Mouse (Mus musculus) lung, embryonic 16.5 days (tissue): ENCODE measurements at regions not wholly inside any gene's neighbourhood (a gene's known extent, or its start where the extent isn't known, plus 50 kb on each side); places are given as distances from the start of the nearest gene placed in this dataset.

Experiments
- ATAC-seq: fragments of 200-750 bp; cut with Nextera tagmentation; 2 replicates; pipeline ENCODE4 v1.8.0; 2017; ENCODE audit warnings: low read depth, mild to moderate bottlenecking, moderate library complexity
- H3K27ac ChIP-seq: fragments of 300-500 bp; sonication (generic); 2 replicates; pipeline ENCODE4 v1.5.1; 2014; ENCODE audit warnings: mild to moderate bottlenecking, control low read depth, low read length
- H3K27me3 ChIP-seq: fragments of 300-500 bp; sonication (generic); 2 replicates; pipeline ENCODE4 v1.6.1; 2014; ENCODE audit warnings: low read depth, low read length, mixed read lengths; ENCODE audit not compliant: control insufficient read depth, insufficient read depth
- H3K36me3 ChIP-seq: fragments of 300-500 bp; sonication (generic); 2 replicates; pipeline ENCODE4 v1.6.1; 2014; ENCODE audit warnings: low read length; ENCODE audit not compliant: control insufficient read depth, insufficient read depth
- H3K4me1 ChIP-seq: fragments of 300-500 bp; sonication (generic); replicated peaks from 2 replicates; pipeline ENCODE4 v1.6.1; 2014; ENCODE audit warnings: low read length, mixed read lengths; ENCODE audit not compliant: control insufficient read depth, insufficient read depth
- H3K4me2 ChIP-seq: fragments of 300-500 bp; sonication (generic); 2 replicates; pipeline ENCODE4 v1.6.1; 2014; ENCODE audit warnings: low read depth, low read length, control low read depth
- H3K4me3 ChIP-seq: fragments of 300-500 bp; sonication (generic); 2 replicates; pipeline ENCODE4 v1.5.1; 2014; ENCODE audit warnings: mild to moderate bottlenecking, low read length, control low read depth
- H3K9ac ChIP-seq: fragments of 300-500 bp; sonication (generic); 2 replicates; pipeline ENCODE4 v1.6.1; 2014; ENCODE audit warnings: low read length, control low read depth
- H3K9me3 ChIP-seq: fragments of 300-500 bp; sonication (generic); 2 replicates; pipeline ENCODE4 v1.6.1; 2016; ENCODE audit warnings: low read length; ENCODE audit not compliant: control insufficient read depth
- WGBS: fragments of 180-500 bp; shearing (Covaris S2); extraction: QIAGEN DNeasy Blood & Tissue Kit; methylation state at CpG from one replicate; pipeline ENCODE4 v1.1.7; 2014; 5-methylcytosine and 5-hydroxymethylcytosine counted together

- H3K4me1 ChIP-seq: no peaks in the 10 kb centered on the region
- H3K27me3 ChIP-seq: peaks cover 3% of the 10 kb centered on the region
- H3K4me3 ChIP-seq: no peak overlapping the region
- H3K27ac ChIP-seq: no peak overlapping the region
- ATAC-seq: no peak
- no peak overlapping the region for H3K4me2 ChIP-seq
- no peak overlapping the region for H3K9ac ChIP-seq
- no peaks in the 10 kb centered on the region for H3K9me3 ChIP-seq
- WGBS: 93% methylated on average over 9 of the region's 9 CpGs
- no peaks in the 10 kb centered on the region for H3K36me3 ChIP-seq
Observed at GRCm38 (mm10) chrX:99582611-99583010, 111.5 kb upstream of the Pja1 start.

DNA sequence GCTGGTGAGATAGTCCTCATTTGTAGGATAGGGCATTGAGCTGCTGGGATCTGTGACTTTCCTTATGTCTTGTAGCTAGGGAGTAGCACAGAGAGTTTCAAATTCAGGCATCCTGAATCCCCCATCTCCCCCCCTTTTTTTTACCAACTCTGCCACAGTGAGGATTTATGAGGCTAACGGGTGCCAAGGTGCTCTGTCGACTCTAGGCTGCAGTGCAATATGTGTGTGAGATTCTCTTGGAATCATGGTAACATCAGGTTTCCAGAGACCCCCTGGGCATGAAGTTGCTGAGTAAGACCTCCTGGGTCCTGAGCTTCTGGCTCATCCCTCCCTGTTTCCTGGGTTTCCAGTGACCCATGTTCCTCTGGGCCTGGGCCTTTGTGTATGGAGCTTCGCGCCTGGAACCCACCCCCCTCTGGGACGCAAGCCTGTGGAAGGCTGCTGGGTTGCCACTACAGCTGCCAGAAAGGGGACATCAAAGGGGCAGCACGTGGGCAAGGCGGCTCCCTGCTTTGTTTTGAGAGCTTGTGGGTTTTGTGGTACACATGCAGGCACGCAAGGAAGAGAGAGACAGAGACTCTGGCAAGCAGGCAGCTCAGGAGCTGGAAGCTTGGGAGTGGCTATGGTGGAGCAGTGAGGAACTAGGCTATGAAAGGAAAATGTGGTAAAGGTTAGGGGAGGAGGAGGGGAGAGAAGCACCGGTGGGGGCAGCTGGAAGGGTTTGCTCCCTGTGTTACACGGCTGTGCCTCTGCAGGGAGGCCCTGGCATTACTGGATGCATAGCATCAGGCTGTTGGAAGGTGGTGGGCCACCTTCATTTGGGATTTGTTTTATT lies 110.8 kb upstream of the Pja1 start:
- no peak overlapping the region for H3K4me2 ChIP-seq

GRCm38 (mm10) chrX:99579206-99579605 lies 108.1 kb upstream of the Pja1 start:
- WGBS: 70% methylated on average over 4 of the region's 4 CpGs
- Histone ChIP-seq H3K9ac (no peak overlapping the region), H3K27me3 (peaks cover 6% of the 10 kb centered on the region), H3K4me3 (no peak overlapping the region), H3K4me2 (no peak overlapping the region), H3K36me3 (no peaks in the 10 kb centered on the region), H3K4me1 (peaks cover under 1% of the 10 kb centered on the region), H3K27ac (no peak overlapping the region), H3K9me3 (no peaks in the 10 kb centered on the region)
- ATAC-seq: no peak

More for the DNA sequence above, 110.8 kb upstream of the Pja1 start:
- no peak overlapping the region for H3K27ac ChIP-seq
- 34% methylated on average over 10 of the region's 10 CpGs for WGBS
- no peaks in the 10 kb centered on the region for H3K36me3 ChIP-seq
- no peaks in the 10 kb centered on the region for H3K9me3 ChIP-seq
- ATAC-seq: no peak
- H3K4me3 ChIP-seq: no peak overlapping the region
- H3K27me3 ChIP-seq: peaks cover 3% of the 10 kb centered on the region
- H3K4me1 ChIP-seq: no peaks in the 10 kb centered on the region
- H3K9ac ChIP-seq: no peak overlapping the region

DNA sequence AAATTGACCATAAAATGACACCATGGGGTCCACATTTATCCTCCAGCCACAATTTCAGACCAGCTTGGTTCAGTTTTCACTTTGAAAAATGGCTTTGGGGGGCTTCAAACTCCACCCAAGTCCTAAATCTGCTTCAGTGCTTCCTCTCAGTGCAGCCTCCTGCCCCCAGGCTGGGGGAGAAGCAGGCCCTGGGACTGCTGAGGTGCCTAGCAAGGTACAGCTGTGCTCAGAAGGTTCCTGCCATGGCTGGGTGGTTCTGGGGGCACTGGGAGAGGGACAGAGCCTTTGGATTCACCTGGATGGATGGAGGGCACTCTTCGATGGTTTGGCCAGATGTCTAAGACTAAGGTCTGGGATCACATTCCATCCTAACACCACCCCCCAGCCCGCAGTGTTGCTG lies 107.7 kb upstream of the Pja1 start:
- no peaks in the 10 kb centered on the region for H3K9me3 ChIP-seq
- H3K4me3 ChIP-seq: no peak overlapping the region
- no peak overlapping the region for H3K9ac ChIP-seq
- no peak overlapping the region for H3K4me2 ChIP-seq
- H3K4me1 ChIP-seq: peaks cover 3% of the 10 kb centered on the region
- no peak for ATAC-seq
- no peaks in the 10 kb centered on the region for H3K36me3 ChIP-seq
- H3K27me3 ChIP-seq: peaks cover 6% of the 10 kb centered on the region
- 72% methylated on average over 2 of the region's 2 CpGs for WGBS
- no peak overlapping the region for H3K27ac ChIP-seq

DNA sequence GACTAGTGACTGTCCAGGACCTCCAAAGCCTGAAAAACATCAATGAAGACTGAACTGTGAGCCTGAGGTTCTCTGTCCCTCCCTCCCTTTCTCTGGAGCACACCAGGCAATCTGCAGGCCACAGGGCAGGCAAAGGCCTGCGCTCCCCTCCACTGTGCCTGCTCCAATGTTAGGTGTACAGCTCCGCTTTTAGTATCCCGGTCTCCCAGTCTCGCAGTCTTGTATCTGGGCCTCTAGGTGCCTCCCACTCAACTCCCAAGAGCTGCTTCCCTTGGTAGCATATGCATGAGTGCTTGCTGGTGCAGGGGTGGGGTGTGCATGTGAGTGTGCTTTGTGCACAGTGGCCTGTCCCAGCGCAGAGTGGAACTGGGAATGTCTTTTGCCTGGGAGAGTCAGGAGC lies 104.0 kb upstream of the Pja1 start:
- ATAC-seq: peak; percentile 32
- no peak overlapping the region for H3K9ac ChIP-seq
- no peak overlapping the region for H3K27ac ChIP-seq
- H3K27me3 ChIP-seq: peaks cover 3% of the 10 kb centered on the region
- H3K4me2 ChIP-seq: no peak overlapping the region
- 40% methylated on average over 5 of the region's 5 CpGs for WGBS
- peaks cover 6% of the 10 kb centered on the region for H3K4me1 ChIP-seq
- no peaks in the 10 kb centered on the region for H3K36me3 ChIP-seq
- no peak overlapping the region for H3K4me3 ChIP-seq
- no peaks in the 10 kb centered on the region for H3K9me3 ChIP-seq

GRCm38 (mm10) chrX:99574441-99575103 lies 103.5 kb upstream of the Pja1 start:
- no peaks in the 10 kb centered on the region for H3K9me3 ChIP-seq
- H3K27ac ChIP-seq: no peak overlapping the region
- peak; percentile 40 for ATAC-seq
- H3K27me3 ChIP-seq: peaks cover 3% of the 10 kb centered on the region
- peaks cover 6% of the 10 kb centered on the region for H3K4me1 ChIP-seq
- peak overlapping the region; percentile 57 for H3K4me2 ChIP-seq
- H3K36me3 ChIP-seq: no peaks in the 10 kb centered on the region
- H3K4me3 ChIP-seq: peak overlapping the region; percentile 42
- WGBS: 27% methylated on average over 17 of the region's 18 CpGs
- H3K9ac ChIP-seq: peak overlapping the region; percentile 49

GRCm38 (mm10) chrX:99570161-99570560 lies 99.1 kb upstream of the Pja1 start:
- Histone ChIP-seq H3K9me3 (no peaks in the 10 kb centered on the region), H3K36me3 (no peaks in the 10 kb centered on the region), H3K4me1 (peaks cover 8% of the 10 kb centered on the region), H3K4me2 (no peak overlapping the region), H3K27ac (peak overlapping the region; percentile 46; the same call in 1 of the 2 replicates), H3K9ac (no peak overlapping the region), H3K4me3 (no peak overlapping the region), H3K27me3 (no peaks in the 10 kb centered on the region; the same call in none of the 2 replicates)
- WGBS: 47% methylated on average over 5 of the region's 5 CpGs
- no peak for ATAC-seq

GRCm38 (mm10) chrX:99568244-99568643 lies 97.2 kb upstream of the Pja1 start:
- ATAC-seq: peak; percentile 88
- Histone ChIP-seq H3K27me3 (no peaks in the 10 kb centered on the region; the same call in none of the 2 replicates), H3K4me2 (peak overlapping the region; percentile 33; the same call in 1 of the 2 replicates), H3K36me3 (no peaks in the 10 kb centered on the region), H3K9me3 (no peaks in the 10 kb centered on the region), H3K9ac (no peak overlapping the region), H3K4me1 (0 out of 2 replicates have a peak, but pooled peaks cover 5% of the 10 kb centered on the region), H3K27ac (peak overlapping the region; percentile 82), H3K4me3 (no peak overlapping the region)
- WGBS: 29% methylated on average over 9 of the region's 10 CpGs
